Mouse (Mus musculus) heart, embryonic 12.5 days (tissue): ENCODE measurements around the gene Mllt11. TPM values are rescaled to one million over a fixed set of nuclear protein-coding genes. Genes with fewer than 3 reads are reported as not detected.
"Not testable (repeated sequence)": the region's sequence is repeated elsewhere in the genome, so short reads cannot be mapped to it uniquely, and the experiment has no call there.

ENCODE experiments used
- ATAC-seq: fragments of 200-750 bp; cut with Nextera tagmentation; 2 replicates; pipeline ENCODE4 v1.8.0; 2017; ENCODE audit warnings: moderate TSS enrichment, moderate library complexity; ENCODE audit not compliant: insufficient number of reproducible peaks, low FRiP score
- H3K27ac ChIP-seq: fragments of 300-500 bp; sonication (generic); 2 replicates; pipeline ENCODE4 v1.5.1; 2016; ENCODE audit warnings: mild to moderate bottlenecking, moderate library complexity; ENCODE audit not compliant: poor library complexity, severe bottlenecking
- H3K27me3 ChIP-seq: fragments of 300-500 bp; sonication (generic); replicated peaks from 2 replicates; pipeline ENCODE4 v1.6.1; 2016; ENCODE audit warnings: mild to moderate bottlenecking, moderate library complexity
- H3K36me3 ChIP-seq: fragments of 300-500 bp; sonication (generic); 2 replicates; pipeline ENCODE4 v1.6.1; 2016; ENCODE audit warnings: mild to moderate bottlenecking, moderate library complexity
- H3K4me1 ChIP-seq: fragments of 300-500 bp; sonication (generic); replicated peaks from 2 replicates; pipeline ENCODE4 v1.6.1; 2016; ENCODE audit warnings: mild to moderate bottlenecking
- H3K4me2 ChIP-seq: fragments of 300-500 bp; sonication (generic); 2 replicates; pipeline ENCODE4 v1.6.1; 2016; ENCODE audit warnings: mild to moderate bottlenecking, moderate library complexity
- H3K4me3 ChIP-seq: fragments of 300-500 bp; sonication (generic); 2 replicates; pipeline ENCODE4 v1.5.1; 2016; ENCODE audit warnings: mild to moderate bottlenecking
- H3K9ac ChIP-seq: fragments of 300-500 bp; sonication (generic); 2 replicates; pipeline ENCODE4 v1.6.1; 2016; ENCODE audit warnings: mild to moderate bottlenecking, moderate library complexity
- H3K9me3 ChIP-seq: fragments of 300-500 bp; sonication (generic); replicated peaks from 2 replicates; pipeline ENCODE4 v1.6.1; 2016; ENCODE audit warnings: mild to moderate bottlenecking, moderate library complexity
- WGBS: fragments of 180-500 bp; shearing (Covaris S2); methylation state at CpG from one replicate; pipeline ENCODE4 v1.1.7; 2016; 5-methylcytosine and 5-hydroxymethylcytosine counted together
- polyA plus RNA-seq: library from polyadenylated mRNA; unstranded; fragments of >200 nt; fragmentation: Nextera tagmentation; extraction: Ambion mirVana; gene quantifications from 2 replicates; pipeline ENCODE4 v1.2.1, GENCODE M21; 2016

The Mllt11 gene
- polyA plus RNA-seq, 1 experiment from 2014 or later = 13.6 TPM

- no peak for ATAC-seq
- H3K27ac ChIP-seq = no peak overlapping the region
- H3K4me2 ChIP-seq = no peak overlapping the region
- no peak overlapping the region for H3K4me3 ChIP-seq
- H3K36me3 ChIP-seq = peaks cover 32% of the 10 kb centered on the region
- H3K27me3 ChIP-seq = no peaks in the 10 kb centered on the region
- H3K4me1 ChIP-seq = peaks cover 9% of the 10 kb centered on the region
- H3K9me3 ChIP-seq = no peaks in the 10 kb centered on the region
- no peak overlapping the region for H3K9ac ChIP-seq
- 97% methylated on average over 1 of the region's 1 CpGs for WGBS
Observed at GRCm38 (mm10) chr3:95213609-95213975, 18.4 kb downstream of the Mllt11 start.

GRCm38 (mm10) chr3:95212889-95213608 is 18.9 kb downstream of the Mllt11 start:
- not testable (repeated sequence) for H3K4me2 ChIP-seq, H3K27me3 ChIP-seq, H3K27ac ChIP-seq, H3K4me1 ChIP-seq, ATAC-seq, H3K9ac ChIP-seq, H3K9me3 ChIP-seq, H3K4me3 ChIP-seq
- WGBS = 87% methylated on average over 10 of the region's 10 CpGs
- peaks cover 37% of the 10 kb centered on the region for H3K36me3 ChIP-seq

GRCm38 (mm10) chr3:95210585-95210984 is 21.4 kb downstream of the Mllt11 start:
- no peak overlapping the region for H3K4me3 ChIP-seq
- H3K9ac ChIP-seq = no peak overlapping the region
- no peak for ATAC-seq
- H3K27me3 ChIP-seq = no peaks in the 10 kb centered on the region
- H3K27ac ChIP-seq = no peak overlapping the region
- no peaks in the 10 kb centered on the region for H3K4me1 ChIP-seq
- 76% methylated on average over 2 of the region's 2 CpGs for WGBS
- peaks cover 54% of the 10 kb centered on the region for H3K36me3 ChIP-seq
- no peak overlapping the region for H3K4me2 ChIP-seq
- no peaks in the 10 kb centered on the region for H3K9me3 ChIP-seq

- no peaks in the 10 kb centered on the region for H3K4me1 ChIP-seq
- H3K27ac ChIP-seq = no peak overlapping the region
- 88% methylated on average over 4 of the region's 4 CpGs for WGBS
- no peaks in the 10 kb centered on the region for H3K9me3 ChIP-seq
- no peak overlapping the region for H3K4me2 ChIP-seq
- ATAC-seq = no peak
- H3K9ac ChIP-seq = no peak overlapping the region
- H3K27me3 ChIP-seq = no peaks in the 10 kb centered on the region
- H3K4me3 ChIP-seq = no peak overlapping the region
- peaks cover 60% of the 10 kb centered on the region for H3K36me3 ChIP-seq
Observed at GRCm38 (mm10) chr3:95208286-95208685, 23.7 kb downstream of the Mllt11 start.

- WGBS = 83% methylated on average over 6 of the region's 6 CpGs
- no peak overlapping the region for H3K4me2 ChIP-seq
- no peak overlapping the region for H3K4me3 ChIP-seq
- ATAC-seq = no peak
- no peaks in the 10 kb centered on the region for H3K27me3 ChIP-seq
- H3K4me1 ChIP-seq = no peaks in the 10 kb centered on the region
- no peak overlapping the region for H3K27ac ChIP-seq
- no peaks in the 10 kb centered on the region for H3K9me3 ChIP-seq
- peaks cover 88% of the 10 kb centered on the region for H3K36me3 ChIP-seq
- no peak overlapping the region for H3K9ac ChIP-seq
Observed at GRCm38 (mm10) chr3:95203880-95204279, 28.1 kb downstream of the Mllt11 start.

- H3K36me3 ChIP-seq = peaks cover 90% of the 10 kb centered on the region
Observed at GRCm38 (mm10) chr3:95200562-95200961, 31.4 kb downstream of the Mllt11 start.

GRCm38 (mm10) chr3:95200132-95200531 is 31.8 kb downstream of the Mllt11 start:
- ATAC-seq = no peak
- Histone ChIP-seq H3K9ac (no peak overlapping the region), H3K4me1 (no peaks in the 10 kb centered on the region), H3K27me3 (no peaks in the 10 kb centered on the region), H3K36me3 (peaks cover 90% of the 10 kb centered on the region), H3K4me3 (no peak overlapping the region), H3K4me2 (no peak overlapping the region), H3K27ac (no peak overlapping the region), H3K9me3 (no peaks in the 10 kb centered on the region)
- 92% methylated on average over 7 of the region's 7 CpGs for WGBS

More at GRCm38 (mm10) chr3:95200562-95200961, 31.4 kb downstream of the Mllt11 start:
- H3K4me3 ChIP-seq = no peak overlapping the region
- no peak overlapping the region for H3K9ac ChIP-seq
- H3K27ac ChIP-seq = no peak overlapping the region
- H3K27me3 ChIP-seq = no peaks in the 10 kb centered on the region
- WGBS = 83% methylated on average over 2 of the region's 2 CpGs
- no peaks in the 10 kb centered on the region for H3K4me1 ChIP-seq
- no peak for ATAC-seq
- H3K4me2 ChIP-seq = no peak overlapping the region
- H3K9me3 ChIP-seq = no peaks in the 10 kb centered on the region

- H3K4me1 ChIP-seq = no peaks in the 10 kb centered on the region
- H3K27ac ChIP-seq = no peak overlapping the region
- no peaks in the 10 kb centered on the region for H3K27me3 ChIP-seq
- no peak overlapping the region for H3K4me3 ChIP-seq
- H3K36me3 ChIP-seq = peaks cover 89% of the 10 kb centered on the region
- no peak overlapping the region for H3K4me2 ChIP-seq
- H3K9ac ChIP-seq = no peak overlapping the region
- H3K9me3 ChIP-seq = no peaks in the 10 kb centered on the region
- WGBS = 82% methylated on average over 1 of the region's 1 CpGs
- no peak for ATAC-seq
Observed at GRCm38 (mm10) chr3:95199101-95199500, 32.9 kb downstream of the Mllt11 start.

- Histone ChIP-seq H3K9me3 (no peaks in the 10 kb centered on the region), H3K27me3 (no peaks in the 10 kb centered on the region), H3K4me2 (no peak overlapping the region), H3K4me3 (no peak overlapping the region), H3K36me3 (peaks cover 78% of the 10 kb centered on the region), H3K4me1 (no peaks in the 10 kb centered on the region), H3K27ac (no peak overlapping the region), H3K9ac (no peak overlapping the region)
- no peak for ATAC-seq
- WGBS = 92% methylated on average over 2 of the region's 2 CpGs
Observed at GRCm38 (mm10) chr3:95195772-95196171, 36.2 kb downstream of the Mllt11 start.

- Histone ChIP-seq H3K9me3 (no peaks in the 10 kb centered on the region), H3K9ac (no peak overlapping the region), H3K27ac (no peak overlapping the region), H3K4me1 (no peaks in the 10 kb centered on the region), H3K4me2 (no peak overlapping the region), H3K36me3 (peaks cover 76% of the 10 kb centered on the region), H3K27me3 (no peaks in the 10 kb centered on the region), H3K4me3 (no peak overlapping the region)
- 85% methylated on average over 6 of the region's 6 CpGs for WGBS
- ATAC-seq = no peak
Observed at GRCm38 (mm10) chr3:95194721-95195135, 37.2 kb downstream of the Mllt11 start.

- Histone ChIP-seq H3K4me3 (no peak overlapping the region), H3K4me1 (no peaks in the 10 kb centered on the region), H3K36me3 (peaks cover 77% of the 10 kb centered on the region), H3K9me3 (no peaks in the 10 kb centered on the region), H3K9ac (no peak overlapping the region), H3K27me3 (no peaks in the 10 kb centered on the region), H3K27ac (no peak overlapping the region), H3K4me2 (no peak overlapping the region)
- 87% methylated on average over 6 of the region's 6 CpGs for WGBS
- no peak for ATAC-seq
Observed at GRCm38 (mm10) chr3:95186888-95187287, 45.1 kb downstream of the Mllt11 start.

- no peak overlapping the region for H3K4me2 ChIP-seq
- H3K9ac ChIP-seq = no peak overlapping the region
- H3K27ac ChIP-seq = no peak overlapping the region
- no peak overlapping the region for H3K4me3 ChIP-seq
- peaks cover 78% of the 10 kb centered on the region for H3K36me3 ChIP-seq
- H3K4me1 ChIP-seq = no peaks in the 10 kb centered on the region
- no peaks in the 10 kb centered on the region for H3K9me3 ChIP-seq
- 84% methylated on average over 2 of the region's 2 CpGs for WGBS
- ATAC-seq = no peak
- H3K27me3 ChIP-seq = no peaks in the 10 kb centered on the region
Observed at GRCm38 (mm10) chr3:95186100-95186499, 45.9 kb downstream of the Mllt11 start.
